8 mouse cellular contexts compared by ENCODE assay signal in genomic region chr6:30958736-30959540, GRCm38 (mm10). TPM values are rescaled to one million over a fixed set of nuclear protein-coding genes. Genes with fewer than 3 reads are reported as not detected.
DNase-seq lines count a peak whose midpoint lies in the region; ATAC-seq and TF ChIP-seq lines count a peak whose summit lies in the region.

TSS of gene Klf14 (minus strand) at chr6:30959078.

- no peaks in the 10 kb centered on the region for H3K79me2 ChIP-seq in liver, adult 2 months (ENCODE audit: control insufficient read depth, insufficient read depth, low read length)

- peaks cover 9% of the 10 kb centered on the region; the same call in 1 of the 2 replicates for H3K4me1 ChIP-seq in embryonic facial prominence, embryonic 15.5 days
- H3K4me1 ChIP-seq in liver, adult 2 months (ENCODE audit: control insufficient read depth, insufficient read depth, low read length) = no peaks in the 10 kb centered on the region

- peak; percentile 69 for ATAC-seq in embryonic facial prominence, embryonic 15.5 days (ENCODE audit: insufficient number of reproducible peaks, low FRiP score, low TSS enrichment, low read depth)

- H3K4me3 ChIP-seq in embryonic facial prominence, embryonic 15.5 days (replicated peaks) = peak within 1 kb of the TSS; percentile 54
- peak within 1 kb of the TSS; percentile 20; the same call in 1 of the 2 replicates for H3K4me3 ChIP-seq in liver, adult 2 months (ENCODE audit: insufficient read depth, low read depth, low read length)

- TF ChIP-seq POLR2A in liver, adult 2 months (IDR thresholded peaks at IDR 0.05; ENCODE audit: extremely low read depth, insufficient read depth, low read length) = no peak

- peaks cover 47% of the 10 kb centered on the region for H3K27me3 ChIP-seq in embryonic facial prominence, embryonic 15.5 days
- H3K27me3 ChIP-seq in liver, adult 2 months (ENCODE audit: control insufficient read depth, insufficient read depth, low read length) = peaks cover 27% of the 10 kb centered on the region

- no peak for TF ChIP-seq CTCF in liver, adult 2 months (IDR thresholded peaks at IDR 0.05; ENCODE audit: low read depth, low read length)

- peak; percentile 11 for DNase-seq in right cerebral cortex, postnatal 14 days
- no peak for DNase-seq in right cerebral cortex, adult 2 months (ENCODE audit: low spot score in 2 of 2)
- peak; percentile 12 to 40 for DNase-seq in heart, postnatal 36 days
- DNase-seq in liver, adult 2 months (ENCODE audit: extremely low read depth, low read depth, low spot score) = no peak
- DNase-seq in ovary, postnatal 14 days (ENCODE audit: low spot score) = peak; percentile 29
- no peak for DNase-seq in cerebellum, adult 9-10 months
- no peak for DNase-seq in left cerebral cortex, adult 8-10 months (ENCODE audit: low spot score in 2 of 2)

- intact Hi-C loops in heart, postnatal 36 days (cut with DNase I) = no loop called here

- peaks cover 10% of the 10 kb centered on the region; the same call in 1 of the 2 replicates for H3K36me3 ChIP-seq in embryonic facial prominence, embryonic 15.5 days
- no peaks in the 10 kb centered on the region for H3K36me3 ChIP-seq in liver, adult 2 months (ENCODE audit: control insufficient read depth, insufficient read depth, low read length)

- H3K4me2 ChIP-seq in embryonic facial prominence, embryonic 15.5 days (replicated peaks) = peak within 1 kb of the TSS; percentile 72

- under 1% methylated on average over 75 of the region's 75 CpGs for WGBS in embryonic facial prominence, embryonic 15.5 days
- WGBS in liver, adult 2 months = 2% methylated on average over 75 of the region's 75 CpGs

- peak within 1 kb of the TSS; percentile 21; the same call in 1 of the 2 replicates for H3K9ac ChIP-seq in embryonic facial prominence, embryonic 15.5 days
- no peak within 1 kb of the TSS for H3K9ac ChIP-seq in liver, adult 2 months (ENCODE audit: low read depth, low read length)

- peak within 1 kb of the TSS; percentile 51; the same call in 1 of the 2 replicates for H3K27ac ChIP-seq in embryonic facial prominence, embryonic 15.5 days (replicated peaks)
- no peak within 1 kb of the TSS for H3K27ac ChIP-seq in liver, adult 2 months (replicated peaks; ENCODE audit: insufficient read depth, low read depth, low read length)

- H3K9me3 ChIP-seq in embryonic facial prominence, embryonic 15.5 days (replicated peaks) = peaks cover 25% of the 10 kb centered on the region

RNA-seq across cellular contexts. Expression of gene Klf14, which starts in this region (rescaled TPM):
- polyA plus RNA-seq in embryonic facial prominence, embryonic 15.5 days (2015; fragmentation: Nextera tagmentation; extraction: Ambion mirVana) = 8.4 and 11.9 TPM in 2 replicates
- under 1 TPM; 0.17 to 0.22 TPM for total RNA-seq in heart, postnatal 36 days (2021)
- total RNA-seq in liver, adult 2 months (2014; rRNA removed) = not detected in 2 replicates
- polyA plus RNA-seq in liver, adult 2 months (2012; rRNA removed) = not detected in 2 replicates
- total RNA-seq in left cerebral cortex, adult 8-10 months (2022) = under 1 TPM; 0.35 to 0.82 (median 0.42) TPM

Comparison
In these comparisons a context has a peak if more than half of its experiments do, and no peak if none do; other contexts are left out.
1. DNase-seq: peak in right cerebral cortex, postnatal 14 days (single experiment) and ovary, postnatal 14 days (single experiment); none in right cerebral cortex, adult 2 months (0 of 2), liver, adult 2 months (single experiment), cerebellum, adult 9-10 months (single experiment) and left cerebral cortex, adult 8-10 months (0 of 2).
2. Peak in DNase-seq in heart, postnatal 36 days; RNA of the gene not detected or under 1 TPM.